ENCODE assay signal across 19 mouse cellular contexts in the genomic region with DNA sequence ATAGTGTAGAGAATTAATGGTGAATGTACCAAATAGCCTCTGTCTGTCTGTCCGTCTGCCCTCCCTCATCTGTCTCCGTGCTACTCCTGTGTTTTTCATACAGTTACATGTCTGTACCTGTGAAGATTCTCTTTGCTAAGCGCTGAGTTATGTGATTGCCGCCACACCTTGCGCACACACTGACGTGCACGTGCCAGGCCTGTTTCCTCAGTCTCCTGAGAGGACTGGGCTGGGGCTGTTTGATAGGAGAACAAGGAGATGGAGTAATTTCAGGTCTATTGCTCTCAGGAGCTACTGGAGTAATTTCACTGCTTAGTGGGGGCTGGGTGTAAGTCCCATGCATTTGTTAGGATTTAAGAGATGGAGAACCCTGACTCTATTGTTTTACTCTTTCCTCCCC. TPM values are rescaled to one million over a fixed set of nuclear protein-coding genes. Genes with fewer than 3 reads are reported as not detected.
"Had no signal": no experiment of that assay in that cellular context is flagged by ENCODE, and none has a peak within 500 bp of the region (broad histone marks: within the 10 kb centered on the region; RNA-seq: fewer than 3 reads in every experiment).

No protein-coding gene starts in this region.

- H3K36me3 ChIP-seq: kidney, embryonic 15.5 days; midbrain, embryonic 10.5 days; neural tube, embryonic 15.5 days had no signal

- H3K9ac ChIP-seq: kidney, embryonic 15.5 days; limb, embryonic 13.5 days; liver, embryonic 14.5 days; neural tube, embryonic 15.5 days had no signal

- H3K27me3 ChIP-seq: kidney, embryonic 15.5 days; limb, embryonic 13.5 days; neural tube, embryonic 15.5 days had no signal

- H3K4me2 ChIP-seq: kidney, embryonic 15.5 days; limb, embryonic 13.5 days; neural tube, embryonic 15.5 days had no signal

- H3K27ac ChIP-seq: kidney, embryonic 15.5 days; limb, embryonic 13.5 days; liver, embryonic 14.5 days; midbrain, embryonic 10.5 days; neural tube, embryonic 15.5 days had no signal

- H3K4me3 ChIP-seq: kidney, embryonic 15.5 days; limb, embryonic 13.5 days; midbrain, embryonic 10.5 days; myocyte; neural tube, embryonic 15.5 days had no signal

- DNase-seq: kidney, adult 18-20 months; kidney, postnatal 25 days; layer of hippocampus, adult 9-11 months; layer of hippocampus, postnatal 36 days; left cerebral cortex, postnatal 4 days; lung, adult 18-20 months; lung, postnatal 10 days; midbrain, embryonic 14.5 days; right cerebral cortex, adult 18-20 months; right cerebral cortex, postnatal 25 days; thymus, postnatal 36 days had no signal

- H3K4me1 ChIP-seq: kidney, embryonic 15.5 days; limb, embryonic 13.5 days; midbrain, embryonic 10.5 days had no signal

- H3K9me3 ChIP-seq: kidney, embryonic 15.5 days; limb, embryonic 13.5 days; midbrain, embryonic 10.5 days; neural tube, embryonic 15.5 days had no signal

RNA-seq across cellular contexts. Expression of gene Capns2, which starts 6.2 kb away (rescaled TPM):
- polyA plus RNA-seq: liver, adult 2 months; small intestine, adult 2 months had no signal
